Mouse (Mus musculus) E14TG2a.4 (cell line): ENCODE measurements around the gene Agxt.

Experiments used
- CTCF ChIP-seq: conservative IDR thresholded peaks from 2 replicates; pipeline ENCODE4 v1.5.1; 2014; ENCODE audit warnings: low read length
- NANOG ChIP-seq: IDR thresholded peaks from 2 replicates; pipeline ENCODE4 v1.6.1; 2014; ENCODE audit warnings: borderline replicate concordance, low read length, mixed read lengths
- POU5F1 ChIP-seq: IDR thresholded peaks from 2 replicates; pipeline ENCODE4 v1.6.1; 2014; ENCODE audit warnings: low read length, borderline replicate concordance

DNA sequence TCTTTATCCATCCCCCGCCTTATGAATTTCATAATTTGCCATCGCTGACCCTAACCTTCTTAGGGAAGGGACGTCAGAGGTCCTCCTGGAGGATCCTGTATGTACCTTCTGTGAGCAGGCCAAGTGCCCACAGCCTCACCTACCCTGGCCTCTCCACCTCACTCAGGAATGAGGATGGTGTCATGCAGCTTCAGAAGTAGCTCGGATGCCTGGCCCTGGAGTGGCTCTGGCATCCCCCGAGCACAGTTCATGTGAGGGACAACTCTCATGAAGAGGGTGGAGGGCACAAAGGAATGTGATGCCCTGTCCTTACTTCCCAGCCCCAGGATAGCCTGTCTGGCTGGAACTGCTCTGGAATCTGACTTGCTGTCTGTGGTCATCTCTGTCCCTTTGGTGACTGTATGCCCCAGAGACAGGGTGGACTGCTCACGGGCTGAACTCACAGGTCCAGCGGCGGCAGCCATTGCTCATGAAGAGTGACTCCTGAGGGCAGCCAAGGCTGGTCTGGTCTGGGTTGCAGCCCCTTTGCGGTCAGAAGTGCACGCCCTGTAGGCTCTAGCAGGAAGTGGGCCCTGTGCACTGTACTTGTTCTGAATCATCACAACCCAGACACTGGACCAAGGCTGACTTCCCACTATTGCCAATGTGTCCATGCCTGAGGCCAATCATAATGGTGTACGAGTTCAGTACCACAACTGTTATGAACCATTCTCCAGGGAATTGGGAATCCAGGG is 31.5 kb downstream of the Agxt start:
- TF ChIP-seq CTCF (no peak), POU5F1 (no peak), NANOG (no peak)
